18 mouse cellular contexts compared by ENCODE assay signal in genomic region chr13:92629509-92629908, GRCm38 (mm10). TPM values are rescaled to one million over a fixed set of nuclear protein-coding genes. Genes with fewer than 3 reads are reported as not detected.
DNase-seq lines count a peak whose midpoint lies in the region; ATAC-seq and TF ChIP-seq lines count a peak whose summit lies in the region.
"Had no signal": no experiment of that assay in that cellular context is flagged by ENCODE, and none has a peak within 500 bp of the region (broad histone marks: within the 10 kb centered on the region; RNA-seq: fewer than 3 reads in every experiment).

No protein-coding gene starts in this region.

- no peak for TF ChIP-seq CTCF in MEL (IDR thresholded peaks at IDR 0.05 in 2 of 3, conservative IDR thresholded peaks at IDR 0.05 in 1 of 3; ENCODE audit: control insufficient read depth in 1 of 3, insufficient read depth in 1 of 3, low read depth in 2 of 3, low read length in 3 of 3, poor library complexity in 1 of 3, severe bottlenecking in 1 of 3)
- TF ChIP-seq CTCF in liver, postnatal 0 days (IDR thresholded peaks at IDR 0.05; ENCODE audit: low read depth) = no peak

- no peak overlapping the region for H3K4me2 ChIP-seq in heart, embryonic 12.5 days
- H3K4me2 ChIP-seq in liver, postnatal 0 days (ENCODE audit: low read depth, low read length) = no peak overlapping the region
- H3K4me2 ChIP-seq: lung, embryonic 15.5 days; midbrain, embryonic 11.5 days had no signal

- no peak for DNase-seq in heart, adult 18-20 months
- DNase-seq in MEL (ENCODE audit: low read depth, low spot score) = peak; percentile 88
- no peak for DNase-seq in liver, postnatal 0 days
- DNase-seq in cerebellum, postnatal 14 days = no peak
- no peak for DNase-seq in adrenal gland, adult 8-10 months
- DNase-seq in layer of hippocampus, adult 11-12 months (ENCODE audit: low spot score) = no peak
- DNase-seq: cerebellum, adult 8-10 months; kidney, postnatal 14 days; left cerebral cortex, postnatal 4 days; right cerebral cortex, postnatal 14 days had no signal

- no peaks in the 10 kb centered on the region for H3K27me3 ChIP-seq in heart, embryonic 12.5 days (replicated peaks)
- no peaks in the 10 kb centered on the region for H3K27me3 ChIP-seq in MEL (ENCODE audit: control insufficient read depth in 1 of 2, insufficient read depth in 2 of 2, low read length in 2 of 2)
- no peaks in the 10 kb centered on the region for H3K27me3 ChIP-seq in liver, postnatal 0 days (ENCODE audit: insufficient read depth, low read length)
- H3K27me3 ChIP-seq: lung, embryonic 15.5 days had no signal

- TF ChIP-seq EP300 in MEL (IDR thresholded peaks at IDR 0.05; ENCODE audit: low read depth in 1 of 2, low read length in 2 of 2) = peak; percentile 13 to 53; a peak in 3 of 4 replicates
- TF ChIP-seq EP300 in liver, postnatal 0 days (IDR thresholded peaks at IDR 0.05; ENCODE audit: low read depth) = peak; percentile 31; the same call in 1 of the 2 replicates

- TF ChIP-seq RAD21 in MEL (IDR thresholded peaks at IDR 0.05; ENCODE audit: low read depth, low read length) = no peak

- peaks cover 42% of the 10 kb centered on the region for H3K4me1 ChIP-seq in heart, embryonic 12.5 days (replicated peaks)
- peaks cover 2 to 4% of the 10 kb centered on the region in 2 experiments; a peak in 2 of 4 replicates for H3K4me1 ChIP-seq in MEL (ENCODE audit: control insufficient read depth in 1 of 2, insufficient read depth in 2 of 2, low read length in 2 of 2)
- peaks cover 4% of the 10 kb centered on the region for H3K4me1 ChIP-seq in liver, postnatal 0 days (ENCODE audit: insufficient read depth)

- no peak for TF ChIP-seq POLR2A in MEL (IDR thresholded peaks at IDR 0.05; ENCODE audit: control insufficient read depth in 1 of 2, insufficient read depth in 1 of 2, low read depth in 1 of 2, low read length in 2 of 2, poor library complexity in 1 of 2)

- H3K27ac ChIP-seq in heart, embryonic 12.5 days (ENCODE audit: poor library complexity, severe bottlenecking) = peak overlapping the region; percentile 51
- H3K27ac ChIP-seq in MEL (ENCODE audit: control insufficient read depth, low read depth, low read length) = peak overlapping the region; percentile 17; the same call in 1 of the 2 replicates
- no peak overlapping the region for H3K27ac ChIP-seq in liver, postnatal 0 days (ENCODE audit: low read depth)
- H3K27ac ChIP-seq: lung, embryonic 15.5 days had no signal

- H3K79me2 ChIP-seq in MEL (ENCODE audit: control insufficient read depth, insufficient read depth, low read length, poor library complexity) = no peaks in the 10 kb centered on the region

- no peak overlapping the region for H3K4me3 ChIP-seq in heart, embryonic 12.5 days
- H3K4me3 ChIP-seq in MEL (ENCODE audit: control insufficient read depth in 1 of 2, insufficient read depth in 1 of 2, low read depth in 2 of 2, low read length in 2 of 2) = no peak overlapping the region
- H3K4me3 ChIP-seq in liver, postnatal 0 days (ENCODE audit: low read depth, low read length) = no peak overlapping the region
- H3K4me3 ChIP-seq: lung, embryonic 15.5 days; myocyte had no signal

- 13% methylated on average over 3 of the region's 3 CpGs for WGBS in heart, embryonic 12.5 days
- WGBS in liver, postnatal 0 days (ENCODE audit: insufficient replicate concordance) = 49% methylated on average over 3 of the region's 3 CpGs

- H3K9me3 ChIP-seq in heart, embryonic 12.5 days (replicated peaks) = 0 out of 2 replicates have a peak, but pooled peaks cover 7% of the 10 kb centered on the region
- no peaks in the 10 kb centered on the region for H3K9me3 ChIP-seq in MEL (replicated peaks; ENCODE audit: insufficient read depth, low read length)
- no peaks in the 10 kb centered on the region for H3K9me3 ChIP-seq in liver, postnatal 0 days (ENCODE audit: low read length)
- H3K9me3 ChIP-seq: lung, embryonic 15.5 days had no signal

- ATAC-seq in heart, embryonic 12.5 days (ENCODE audit: insufficient number of reproducible peaks, low FRiP score) = peak; percentile 88
- 0 out of 2 replicates have a peak, but pooled peaks have one; percentile 33 for ATAC-seq in erythroblast, adult 5-6 weeks (replicated peaks; ENCODE audit: low FRiP score, poor library complexity, severe bottlenecking)
- ATAC-seq in liver, postnatal 0 days = peak; percentile 78

- H3K9ac ChIP-seq in heart, embryonic 12.5 days = no peak overlapping the region
- no peak overlapping the region for H3K9ac ChIP-seq in MEL (ENCODE audit: control insufficient read depth, low read depth, low read length, poor library complexity, severe bottlenecking)
- no peak overlapping the region for H3K9ac ChIP-seq in liver, postnatal 0 days (replicated peaks)
- H3K9ac ChIP-seq: lung, embryonic 15.5 days had no signal

- peaks cover 24% of the 10 kb centered on the region for H3K36me3 ChIP-seq in heart, embryonic 12.5 days
- H3K36me3 ChIP-seq in MEL (ENCODE audit: control insufficient read depth in 1 of 2, insufficient read depth in 2 of 2, low read length in 2 of 2) = peaks cover 0 to 2% of the 10 kb centered on the region in 2 experiments; a peak in 2 of 4 replicates
- peaks cover 30% of the 10 kb centered on the region; the same call in 1 of the 2 replicates for H3K36me3 ChIP-seq in liver, postnatal 0 days (replicated peaks; ENCODE audit: insufficient read depth, low read length)

TF ChIP-seq in MEL, 35 proteins besides CTCF, POLR2A, EP300 and RAD21 (continues in another document):
- TF ChIP-seq MYB (IDR thresholded peaks at IDR 0.05; ENCODE audit: low read depth, low read length) = no peak
- no peak for TF ChIP-seq USF2 (IDR thresholded peaks at IDR 0.05; ENCODE audit: borderline replicate concordance in 1 of 2, insufficient read depth in 1 of 2, low read depth in 1 of 2, low read length in 2 of 2)
- 0 out of 2 replicates have a peak, but pooled peaks have one; percentile 37 for TF ChIP-seq MAX (IDR thresholded peaks at IDR 0.05; ENCODE audit: low read length)
- no peak for TF ChIP-seq CHD1 (IDR thresholded peaks at IDR 0.05; ENCODE audit: low read depth, low read length)
- TF ChIP-seq GATA1 (IDR thresholded peaks at IDR 0.05; ENCODE audit: low read depth, low read length) = peak; percentile 83
- TF ChIP-seq BHLHE40 (IDR thresholded peaks at IDR 0.05; ENCODE audit: borderline replicate concordance, low read depth, low read length) = no peak
- TF ChIP-seq MYC (IDR thresholded peaks at IDR 0.05; ENCODE audit: low read depth, low read length) = peak; percentile 67; the same call in 1 of the 2 replicates
- 0 out of 2 replicates have a peak, but pooled peaks have one; percentile 15 for TF ChIP-seq TCF12 (IDR thresholded peaks at IDR 0.05; ENCODE audit: low read depth, low read length)
- TF ChIP-seq HCFC1 (IDR thresholded peaks at IDR 0.05; ENCODE audit: low read depth, low read length) = no peak
- no peak for TF ChIP-seq NELFE (IDR thresholded peaks at IDR 0.05; ENCODE audit: low read depth, low read length)
- TF ChIP-seq TAL1 (IDR thresholded peaks at IDR 0.05; ENCODE audit: low read length) = no peak; the same call in 1 of the 2 replicates
- no peak for TF ChIP-seq E2F4 (IDR thresholded peaks at IDR 0.05; ENCODE audit: borderline replicate concordance, low read depth, low read length)
- TF ChIP-seq POLR2AphosphoS2 (IDR thresholded peaks at IDR 0.05; ENCODE audit: low read length) = no peak
- peak; percentile 57; the same call in 1 of the 2 replicates for TF ChIP-seq MXI1 (IDR thresholded peaks at IDR 0.05; ENCODE audit: low read depth, low read length)
- TF ChIP-seq UBTF (IDR thresholded peaks at IDR 0.05; ENCODE audit: borderline replicate concordance, insufficient read depth, low read depth, low read length) = no peak
- TF ChIP-seq JUND (IDR thresholded peaks at IDR 0.05; ENCODE audit: low read depth, low read length) = no peak
- TF ChIP-seq ZC3H11A (IDR thresholded peaks at IDR 0.05; ENCODE audit: low read depth, low read length) = no peak
- peak; percentile 47; the same call in 1 of the 2 replicates for TF ChIP-seq TBP (IDR thresholded peaks at IDR 0.05; ENCODE audit: low read depth, low read length)
- no peak for TF ChIP-seq ELF1 (IDR thresholded peaks at IDR 0.05; ENCODE audit: low read depth, low read length)
- peak; percentile 43 for TF ChIP-seq ETS1 (IDR thresholded peaks at IDR 0.05; ENCODE audit: low read depth, low read length)
- TF ChIP-seq ZMIZ1 (IDR thresholded peaks at IDR 0.05; ENCODE audit: low read depth, low read length) = no peak
- TF ChIP-seq KAT2A (conservative IDR thresholded peaks at IDR 0.05; ENCODE audit: low read depth, low read length) = no peak
- no peak for TF ChIP-seq MAFK (IDR thresholded peaks at IDR 0.05; ENCODE audit: borderline replicate concordance, low read depth, low read length)
- no peak for TF ChIP-seq RCOR1 (IDR thresholded peaks at IDR 0.05; ENCODE audit: low read depth, low read length)
- no peak for TF ChIP-seq POLR2AphosphoS5 (IDR thresholded peaks at IDR 0.05; ENCODE audit: borderline replicate concordance, low read depth, low read length)
- no peak for TF ChIP-seq SMC3 (IDR thresholded peaks at IDR 0.05; ENCODE audit: low read depth, low read length)
- peak; percentile 73 for TF ChIP-seq SIN3A (IDR thresholded peaks at IDR 0.05; ENCODE audit: low read length)

RNA-seq across cellular contexts. Expression of gene Serinc5, which starts 18.6 kb away (rescaled TPM):
- 15.2 and 15.4 TPM in 2 replicates for polyA plus RNA-seq in heart, embryonic 12.5 days (2016; fragmentation: Nextera tagmentation; extraction: Ambion mirVana)
- total RNA-seq in heart, adult 18-20 months (2021) = 10 to 100 TPM; 10.2 to 12.4 TPM
- 3.9 and 4.0 TPM in 2 replicates for total RNA-seq in MEL (2012; rRNA removed)
- polyA plus RNA-seq in MEL (2012; ENCODE audit: insufficient read depth in 1 of 2, insufficient read length in 2 of 2, low read depth in 1 of 2, low replicate concordance in 2 of 2, missing spikeins in 1 of 2) = 1 to 10 TPM in 1 of 2 experiments, not detected in 1; 8.8 TPM
- total RNA-seq in erythroblast, adult 5-6 weeks (2015; ENCODE audit: low replicate concordance) = 34.7 and 41.3 TPM in 2 replicates
- 42.4 and 50.7 TPM in 2 replicates for total RNA-seq in erythroblast, adult 5-6 weeks (2017; ENCODE audit: low replicate concordance)
- 9.3 and 12.2 TPM in 2 replicates for polyA plus RNA-seq in liver, postnatal 0 days (2015; fragmentation: Nextera tagmentation; extraction: Ambion mirVana)
- total RNA-seq in adrenal gland, adult 8-10 months (2022) = 100 to 1,000 TPM in 2 of 4 experiments, 10 to 100 TPM in 2; 59.0 to 203 (median 126) TPM

RNA-seq across cellular contexts. Expression of gene Spz1, which starts 53.5 kb away (rescaled TPM):
- polyA plus RNA-seq in heart, embryonic 12.5 days (2016; fragmentation: Nextera tagmentation; extraction: Ambion mirVana) = not detected in 2 replicates
- total RNA-seq in heart, adult 18-20 months (2021) = not detected
- not detected in 2 replicates for total RNA-seq in MEL (2012; rRNA removed)
- polyA plus RNA-seq in MEL (2012; ENCODE audit: insufficient read depth in 1 of 2, insufficient read length in 2 of 2, low read depth in 1 of 2, low replicate concordance in 2 of 2, missing spikeins in 1 of 2) = not detected
- not detected in 2 replicates for total RNA-seq in erythroblast, adult 5-6 weeks (2015; ENCODE audit: low replicate concordance)
- not detected in 2 replicates for total RNA-seq in erythroblast, adult 5-6 weeks (2017; ENCODE audit: low replicate concordance)
- not detected in 2 replicates for polyA plus RNA-seq in liver, postnatal 0 days (2015; fragmentation: Nextera tagmentation; extraction: Ambion mirVana)
- total RNA-seq in adrenal gland, adult 8-10 months (2022) = not detected
- total RNA-seq: heart, postnatal 14 days; layer of hippocampus, postnatal 14 days; left cerebral cortex, postnatal 4 days had no signal
- polyA plus RNA-seq: lung, embryonic 15.5 days; midbrain, embryonic 11.5 days; myocyte; thymus, postnatal 0 days had no signal

Comparison
In these comparisons a context has a peak if more than half of its experiments do, and no peak if none do; other contexts are left out.
1. ATAC-seq: peak in every context shown above with its lines; median percentile 88 in heart, embryonic 12.5 days; 78 in liver, postnatal 0 days; 33 in erythroblast, adult 5-6 weeks.